Mouse (Mus musculus) urinary bladder, postnatal 4 days (tissue): ENCODE results near the gene Tpcn2.

Experiments used
- DNase-seq, 2 experiments: peaks; one replicate each; pipeline ENCODE4 v3.0.0; 2021 to 2022; ENCODE audit warnings: low spot score in 2 of 2

The Tpcn2 gene

DNA sequence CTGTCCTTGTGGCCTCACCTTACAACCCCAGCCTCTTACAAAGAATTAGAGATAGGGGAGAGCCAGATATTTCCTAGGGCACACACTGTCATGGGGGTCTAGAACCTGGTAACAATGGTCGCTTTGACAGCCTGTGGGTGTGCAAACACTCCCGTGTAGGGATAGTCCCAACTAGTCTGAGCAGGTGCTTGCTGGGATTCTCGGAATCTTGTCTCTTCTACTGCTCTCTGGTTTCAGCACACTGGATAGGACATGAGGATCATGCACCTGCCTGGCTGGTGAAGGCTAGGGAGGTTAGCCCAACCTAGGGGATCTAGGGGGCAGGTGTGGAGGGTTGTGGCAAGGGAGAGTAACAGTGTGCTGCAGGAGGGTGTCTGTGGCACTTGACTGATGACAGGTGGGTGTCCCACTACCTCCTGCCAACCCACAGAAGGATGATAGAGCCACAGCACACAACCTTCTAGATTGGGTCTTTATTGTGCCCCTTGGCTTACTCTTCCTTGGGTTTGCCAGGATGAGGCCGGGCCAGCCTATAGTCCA, 78.4 kb downstream of the Tpcn2 start:
- DNase-seq = no peak

DNA sequence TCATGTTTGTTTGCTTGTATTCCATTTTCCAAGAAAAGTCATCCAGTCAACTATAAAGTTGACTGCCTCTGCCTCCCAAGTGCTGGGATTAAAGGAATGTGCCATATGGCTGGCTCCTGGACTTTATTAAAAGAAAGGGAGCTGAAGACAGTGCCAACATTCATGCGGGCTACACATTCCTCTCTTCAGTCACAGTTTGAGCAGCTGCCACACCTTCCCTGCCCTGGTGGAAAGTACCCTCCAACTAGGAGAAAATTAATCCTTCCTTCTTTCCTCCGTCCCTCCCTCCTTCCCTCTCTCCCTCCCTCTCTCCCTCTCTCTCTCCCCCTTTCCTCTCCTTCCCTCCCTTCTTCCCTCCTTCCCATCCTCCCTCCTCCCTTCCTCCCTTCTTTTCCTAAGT, 84.1 kb downstream of the Tpcn2 start:
- DNase-seq = no peak

DNA sequence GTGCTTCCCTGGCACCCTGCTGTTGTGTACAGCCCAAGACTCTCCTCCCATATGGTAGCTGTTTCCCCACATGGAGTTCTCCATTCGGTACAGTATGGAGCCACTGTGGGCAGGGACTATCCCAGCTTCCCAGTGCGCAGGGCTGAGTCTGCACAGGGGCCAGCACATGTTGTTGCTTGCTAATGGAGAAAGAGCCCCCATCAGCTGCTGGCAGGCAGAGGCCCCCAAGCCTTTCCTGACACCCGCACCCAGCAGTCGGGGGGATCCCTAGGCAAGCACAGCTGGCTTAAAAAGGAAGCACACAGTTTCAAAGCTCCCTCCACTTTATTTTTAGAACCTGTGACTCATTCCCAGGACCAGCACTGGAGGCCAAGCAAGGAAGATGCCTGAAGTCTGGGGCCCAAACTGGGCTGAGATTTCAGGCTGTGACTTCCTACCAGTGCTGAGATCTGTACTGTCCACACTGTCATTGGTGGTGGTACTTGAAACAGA, 85.5 kb downstream of the Tpcn2 start:
- DNase-seq = no peak

DNA sequence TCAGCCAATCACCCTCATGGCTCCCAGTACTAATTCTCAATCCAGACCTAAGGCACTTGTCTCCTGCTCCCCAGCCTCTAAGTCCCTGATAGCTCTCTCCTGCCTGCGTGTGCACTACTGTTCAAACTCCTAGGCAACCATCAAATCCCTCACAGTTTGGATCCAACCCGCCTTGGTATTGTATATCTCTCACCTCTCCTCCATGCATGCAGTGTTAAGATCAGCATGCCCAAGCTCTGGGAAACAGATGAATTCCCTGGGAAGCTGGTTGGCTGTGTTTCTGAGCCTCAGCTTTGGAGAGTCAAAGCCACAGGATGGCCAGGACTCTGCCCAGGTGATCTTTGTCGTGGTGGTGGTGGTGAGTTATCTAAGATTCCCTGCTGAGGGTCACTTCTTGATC, 86.1 kb downstream of the Tpcn2 start:
- DNase-seq = no peak

DNA sequence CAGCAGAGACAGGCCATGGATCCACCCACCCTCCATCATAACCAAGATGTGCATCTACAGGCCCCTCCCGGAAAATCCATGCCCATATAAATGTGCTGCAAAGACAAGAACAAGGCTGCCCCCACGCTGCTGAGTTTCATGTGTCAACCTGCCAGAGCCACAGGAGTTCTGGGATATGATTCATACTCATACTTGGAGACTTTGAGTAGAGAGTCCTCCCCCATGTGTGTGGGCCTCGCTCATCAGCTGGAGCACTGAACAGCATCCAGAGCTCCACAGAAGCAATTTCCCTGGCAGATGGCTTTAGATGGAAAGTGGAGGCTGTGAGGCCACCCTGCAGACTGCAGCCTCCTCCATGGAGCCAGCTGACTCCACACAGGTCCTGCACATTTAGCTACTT, 86.8 kb downstream of the Tpcn2 start:
- DNase-seq = no peak

DNA sequence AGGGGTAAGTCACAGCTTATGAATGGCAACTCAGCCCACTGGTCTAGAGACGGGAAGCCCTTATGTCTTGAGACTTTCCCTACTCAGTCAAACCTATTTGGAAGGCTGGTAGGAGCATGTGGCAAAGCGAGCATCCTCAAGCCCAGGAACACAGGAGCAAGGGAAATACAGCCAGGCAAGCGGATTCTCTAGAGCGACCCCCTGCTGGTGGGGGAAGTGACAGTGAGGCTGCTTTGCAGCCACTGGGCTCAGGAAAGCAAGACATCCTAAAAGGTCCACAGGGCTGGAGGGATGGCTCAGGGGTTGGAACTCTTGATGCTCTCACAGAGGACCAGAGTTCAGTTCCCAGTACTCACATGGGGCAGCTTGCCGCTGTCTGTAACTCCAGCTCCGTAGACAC, 87.5 kb downstream of the Tpcn2 start:
- DNase-seq = no peak

DNA sequence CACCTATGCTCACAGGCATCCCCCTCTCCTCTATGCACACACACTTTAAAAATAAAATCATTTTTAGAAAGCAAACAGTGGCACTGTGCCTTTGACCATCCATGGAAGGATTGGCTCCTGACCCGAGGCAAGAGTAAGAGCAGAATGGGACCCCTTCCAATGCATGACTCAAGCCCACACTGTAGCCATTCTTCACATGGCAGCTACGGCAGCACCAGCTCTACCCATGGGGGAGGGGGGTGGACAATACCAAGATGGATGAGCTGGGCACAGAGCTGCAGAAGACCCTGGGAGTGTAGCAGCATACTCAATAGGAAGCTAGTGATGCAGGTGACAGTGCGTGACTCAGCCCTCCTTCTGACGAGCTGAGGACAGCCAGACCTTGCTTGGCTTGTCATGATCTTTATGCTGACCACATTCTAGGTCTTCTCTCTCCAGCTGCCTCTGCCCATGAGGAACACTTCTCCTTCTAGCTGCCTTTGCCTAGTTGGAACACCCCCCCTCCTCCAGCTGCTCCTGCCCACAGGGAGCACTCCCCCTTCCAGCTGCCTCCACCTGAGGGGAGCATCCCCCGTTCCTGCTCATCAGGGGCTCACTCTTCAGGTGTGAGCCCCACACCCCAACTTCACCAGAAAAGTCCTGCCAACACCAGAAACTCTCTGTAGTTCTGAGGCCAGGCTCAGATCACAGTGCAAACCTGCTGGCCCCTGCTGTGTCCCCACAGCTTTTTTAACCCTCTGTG, 88.5 kb downstream of the Tpcn2 start:
- DNase-seq = no peak

DNA sequence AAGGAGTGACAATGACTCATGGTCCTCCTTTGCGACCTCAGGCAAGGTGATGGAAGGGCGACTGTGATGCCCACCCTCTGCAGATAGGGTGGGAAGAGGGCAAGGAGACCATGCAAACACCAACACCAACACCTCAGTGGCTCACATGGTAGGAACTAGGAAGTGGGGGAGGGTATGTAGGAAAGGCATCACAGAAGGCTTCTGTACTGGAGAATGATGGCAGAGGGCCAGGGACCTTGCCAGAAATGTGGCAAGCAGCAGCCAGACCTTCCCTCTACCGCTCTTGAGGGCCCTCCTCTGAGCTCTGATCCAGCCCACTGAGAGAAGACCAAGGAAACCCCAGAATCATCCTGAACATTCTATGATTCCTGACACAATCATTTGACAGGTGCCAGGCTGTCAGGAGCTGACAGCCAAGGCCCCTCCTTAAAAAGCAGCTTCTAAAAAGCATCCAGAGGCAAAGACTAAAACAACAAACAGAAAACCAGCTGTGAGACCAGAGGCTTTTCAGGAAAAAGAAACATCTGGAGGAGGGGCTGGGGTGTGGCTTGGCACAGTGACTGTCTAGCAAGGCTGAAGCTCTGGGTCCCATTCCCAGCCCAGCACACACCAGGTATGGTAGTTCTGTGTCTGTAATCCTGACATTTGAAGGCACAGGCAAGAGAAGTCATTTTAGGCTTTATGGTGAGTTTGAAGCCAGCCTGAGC, 89.2 kb downstream of the Tpcn2 start:
- DNase-seq = peak; percentile 54 to 73

DNA sequence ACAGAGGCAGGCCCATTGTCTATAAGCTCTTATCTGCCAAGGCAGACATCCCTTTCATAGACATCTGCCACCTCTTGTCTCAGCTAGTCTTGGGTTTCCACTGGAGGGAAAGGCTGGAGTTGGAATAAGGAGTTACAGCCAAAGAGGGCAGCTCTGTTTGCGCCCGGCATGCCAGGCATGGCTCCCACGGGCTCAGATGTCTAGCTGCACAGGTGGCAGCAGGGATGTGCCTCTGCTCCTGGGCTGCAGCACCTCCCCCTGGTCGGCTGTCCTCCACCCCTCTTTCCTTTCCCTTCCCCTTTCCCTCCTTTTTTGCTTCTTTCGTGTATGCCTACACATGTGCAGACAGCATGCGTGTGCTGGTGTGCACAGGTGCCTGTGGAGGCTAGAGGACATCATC, 91.0 kb downstream of the Tpcn2 start:
- no peak for DNase-seq

DNA sequence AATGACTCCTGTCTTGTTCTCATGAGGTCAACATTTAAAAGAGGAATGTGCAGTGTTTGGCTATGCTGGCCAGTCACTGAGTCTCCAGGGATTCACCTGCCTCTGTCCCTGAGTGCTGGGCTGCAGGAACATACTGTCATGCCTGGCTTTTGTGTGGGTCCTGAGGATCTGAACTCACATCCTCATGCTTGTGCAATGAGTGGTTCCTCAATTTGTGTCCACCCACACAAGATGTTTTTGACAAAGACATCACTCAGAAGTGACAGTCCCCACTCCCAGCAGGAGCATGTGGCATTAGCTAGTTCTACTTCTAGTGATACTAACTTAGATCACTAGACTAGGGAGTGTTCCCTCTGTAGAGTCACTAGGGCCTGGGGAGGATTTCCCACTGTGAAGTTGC, 93.3 kb downstream of the Tpcn2 start:
- DNase-seq = no peak

DNA sequence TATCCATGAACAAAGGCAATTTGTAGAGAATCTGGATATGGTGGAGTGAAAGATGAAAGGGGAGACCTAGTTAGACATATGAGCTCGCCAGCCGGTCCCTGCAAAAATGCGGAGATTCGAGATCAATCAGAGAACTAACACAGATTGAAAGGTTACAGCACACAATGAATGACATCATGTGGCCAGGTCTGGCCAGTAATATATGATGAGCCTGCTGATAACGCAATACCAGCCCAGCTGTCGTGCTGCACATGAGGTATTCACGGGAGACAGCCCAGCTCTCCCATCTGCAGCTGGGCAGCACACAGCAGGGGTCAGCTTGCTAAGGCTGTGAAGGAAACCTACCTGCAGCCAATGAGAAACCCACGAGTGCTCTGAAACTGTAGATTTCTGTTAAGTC, 94.5 kb downstream of the Tpcn2 start:
- no peak for DNase-seq

DNA sequence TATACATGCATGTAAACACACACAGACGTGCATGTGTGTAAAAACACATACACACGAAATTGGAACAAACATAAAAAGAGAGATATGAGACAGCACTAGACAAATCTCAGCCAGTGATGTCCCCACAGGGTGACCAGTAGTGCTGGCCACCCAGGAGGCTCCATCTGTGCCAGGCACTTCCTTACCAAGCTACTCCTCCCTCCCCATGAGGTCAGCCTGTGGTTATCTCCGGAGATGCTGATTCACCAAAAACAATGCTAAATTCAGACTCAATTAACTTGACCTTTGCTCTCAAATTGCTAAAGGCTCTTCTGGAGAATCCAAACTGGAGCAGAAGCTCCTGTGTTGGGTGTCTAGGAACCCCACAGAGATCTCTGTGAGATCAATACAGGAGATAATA, 96.0 kb downstream of the Tpcn2 start:
- no peak for DNase-seq

DNA sequence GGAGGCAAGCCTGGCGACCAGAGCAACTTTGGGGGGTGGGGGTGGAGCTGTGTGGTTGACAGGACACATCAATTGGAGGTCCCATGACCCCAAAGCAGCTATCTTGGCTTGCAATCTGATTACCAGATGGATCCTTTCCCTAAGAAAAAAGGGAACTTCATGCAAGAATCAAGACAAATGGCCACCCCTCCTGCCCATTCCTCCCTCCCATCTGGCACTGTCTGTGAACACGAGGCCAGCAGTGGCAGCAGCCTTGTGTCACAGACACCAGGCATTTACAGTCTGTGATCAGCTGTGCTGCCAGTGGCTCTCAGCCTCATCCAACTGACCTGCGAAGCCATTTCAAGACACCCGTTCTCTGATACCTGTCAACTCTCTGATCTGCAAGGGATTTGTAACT, 101.4 kb downstream of the Tpcn2 start:
- DNase-seq = no peak

DNA sequence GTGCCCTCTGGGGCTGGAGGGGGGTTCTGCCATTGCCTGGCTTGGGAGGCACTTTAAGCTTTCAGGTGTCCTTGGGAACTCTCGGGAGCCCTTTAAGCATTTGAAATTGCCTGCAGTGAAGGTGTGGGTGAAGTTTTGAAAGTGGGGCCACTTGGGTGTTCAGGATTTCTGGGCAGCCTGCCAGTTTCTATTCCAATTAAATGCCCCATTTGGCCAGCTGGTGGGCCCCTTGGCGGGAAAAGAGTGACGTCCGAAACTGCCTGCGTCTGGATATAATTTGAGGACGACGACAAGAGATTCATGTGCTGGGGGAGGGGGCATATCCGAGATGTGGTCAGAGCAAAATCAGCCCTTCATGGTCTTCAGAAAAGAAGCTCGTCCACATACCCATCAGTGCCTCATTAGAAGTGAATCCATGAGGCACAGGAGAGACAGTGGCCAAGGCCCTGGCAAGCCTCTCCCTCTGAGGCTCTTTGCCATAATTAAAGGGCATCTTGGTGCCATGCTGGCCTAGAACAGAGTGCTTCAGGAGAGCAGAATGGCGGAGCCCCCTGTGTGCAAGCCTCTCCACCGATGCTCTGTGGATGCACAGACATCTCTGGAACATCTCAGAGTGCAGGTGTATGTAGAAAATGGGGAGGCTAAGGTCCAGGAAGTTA, 102.3 kb downstream of the Tpcn2 start:
- DNase-seq = no peak

DNA sequence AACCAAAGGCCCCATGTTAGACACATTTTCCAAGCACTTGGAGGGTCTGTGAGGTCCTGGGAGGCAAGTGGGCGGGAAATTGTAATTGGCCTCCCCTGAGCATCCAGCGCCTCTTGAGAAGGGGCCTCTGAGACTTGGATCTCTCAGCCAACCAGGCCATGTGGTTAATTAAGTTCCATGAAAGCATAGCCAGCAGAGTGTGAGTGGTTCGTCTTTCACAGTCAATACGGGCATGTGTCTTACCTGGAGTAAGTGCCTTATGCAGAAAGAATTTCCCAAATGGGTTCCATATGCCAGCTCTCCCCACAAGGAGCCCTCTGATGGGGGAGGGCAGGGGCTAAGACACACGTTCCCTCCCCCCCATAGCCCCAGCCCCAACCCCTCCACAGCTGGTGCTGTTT, 104.1 kb downstream of the Tpcn2 start:
- DNase-seq = no peak

DNA sequence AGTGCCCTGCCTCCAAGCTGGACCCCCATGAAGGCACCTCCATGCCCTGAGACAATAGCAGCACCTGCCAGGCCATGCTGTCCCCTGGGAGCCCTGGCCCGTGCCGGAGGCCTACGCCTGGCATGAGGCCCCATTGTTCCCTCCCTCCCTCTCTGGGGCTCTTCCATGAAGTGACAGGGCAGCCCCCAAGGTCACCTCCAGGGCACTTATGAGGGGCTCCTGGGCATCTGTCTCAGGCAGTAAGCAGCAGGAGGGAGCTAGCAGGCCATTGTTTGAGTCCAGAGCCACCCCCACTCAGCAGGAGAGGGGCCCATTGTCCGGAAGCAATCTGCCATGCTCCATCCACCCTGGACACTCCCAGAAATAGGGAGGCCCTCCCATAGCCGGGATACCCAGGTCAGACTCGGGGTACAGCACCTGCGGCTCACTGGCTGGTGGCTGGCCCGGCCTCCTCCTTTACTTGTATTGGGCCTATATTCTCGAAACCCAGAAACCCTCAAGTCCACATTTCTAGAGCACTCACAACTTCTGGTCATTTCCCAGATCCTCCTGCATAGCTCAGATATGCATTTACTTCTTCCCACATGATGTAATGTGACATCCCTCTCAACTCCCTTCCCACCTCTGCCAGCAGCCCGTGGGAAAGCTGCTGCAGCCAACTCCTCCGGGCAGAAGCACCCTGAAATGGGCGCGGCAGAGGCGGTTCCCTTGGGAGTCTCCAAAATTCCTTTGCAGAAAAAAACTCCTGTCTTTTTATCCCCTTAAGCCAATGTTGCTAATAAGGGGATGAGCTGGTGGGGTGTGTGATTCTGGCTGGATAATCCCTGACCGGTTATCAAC, 106.8 kb downstream of the Tpcn2 start:
- DNase-seq = no peak

DNA sequence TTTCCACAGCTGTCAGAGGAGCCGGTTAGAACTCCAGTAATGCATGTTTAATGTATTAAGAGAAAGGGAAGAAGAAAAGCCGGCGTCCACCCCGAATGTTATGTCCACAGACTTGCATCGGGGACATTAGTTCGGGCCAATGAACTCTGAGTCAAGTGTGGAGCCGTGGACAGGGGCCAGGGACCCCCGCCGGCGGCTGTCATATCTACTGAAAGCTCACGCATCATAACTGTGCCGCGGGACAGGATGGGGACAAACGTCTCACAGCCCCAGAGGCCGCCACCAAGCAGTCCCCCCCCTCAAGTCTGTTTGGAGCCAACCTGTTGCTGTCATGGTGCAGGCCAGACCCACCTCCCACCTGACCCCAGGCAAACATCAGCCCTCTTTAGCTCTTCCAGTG, 110.2 kb downstream of the Tpcn2 start:
- DNase-seq = no peak

DNA sequence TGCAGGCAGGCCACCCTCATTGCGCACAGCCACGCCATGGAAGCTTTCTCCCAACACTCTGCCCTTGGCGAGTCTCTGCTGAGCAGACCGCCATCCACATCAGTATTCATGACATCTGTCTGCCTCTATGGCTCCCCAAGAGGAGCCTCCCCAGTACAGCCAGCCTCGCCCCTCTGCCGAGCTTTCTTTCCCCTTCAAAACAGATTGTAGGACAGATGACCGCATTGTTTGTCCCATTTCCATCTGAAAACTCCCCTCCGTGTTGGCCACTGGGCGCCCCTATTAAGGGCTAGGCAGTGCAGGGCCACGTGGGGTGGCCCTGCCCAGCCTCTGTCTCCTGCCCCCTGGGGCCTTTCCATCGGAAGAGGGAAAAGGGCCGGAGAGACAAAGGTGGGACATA, 110.7 kb downstream of the Tpcn2 start:
- no peak for DNase-seq

DNA sequence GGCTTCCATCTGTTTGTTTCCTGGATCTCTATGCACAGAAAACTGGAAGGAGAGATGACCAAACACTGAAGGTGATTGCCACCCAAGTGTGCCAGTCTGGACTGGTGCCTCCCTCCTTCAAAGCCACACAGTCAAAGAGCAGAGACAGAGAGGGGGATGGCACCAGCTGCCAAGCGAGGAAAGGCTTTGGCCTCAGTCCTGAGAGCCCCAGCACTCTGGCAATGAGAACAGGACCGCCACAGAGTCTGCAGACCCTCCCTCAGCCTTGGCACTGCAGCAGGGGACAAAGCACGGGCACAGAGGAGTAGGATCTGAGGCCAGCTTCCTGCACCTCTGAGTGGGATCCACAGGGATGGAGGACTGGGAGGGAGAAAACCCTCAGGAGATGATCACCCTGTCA, 114.1 kb downstream of the Tpcn2 start:
- DNase-seq = no peak

DNA sequence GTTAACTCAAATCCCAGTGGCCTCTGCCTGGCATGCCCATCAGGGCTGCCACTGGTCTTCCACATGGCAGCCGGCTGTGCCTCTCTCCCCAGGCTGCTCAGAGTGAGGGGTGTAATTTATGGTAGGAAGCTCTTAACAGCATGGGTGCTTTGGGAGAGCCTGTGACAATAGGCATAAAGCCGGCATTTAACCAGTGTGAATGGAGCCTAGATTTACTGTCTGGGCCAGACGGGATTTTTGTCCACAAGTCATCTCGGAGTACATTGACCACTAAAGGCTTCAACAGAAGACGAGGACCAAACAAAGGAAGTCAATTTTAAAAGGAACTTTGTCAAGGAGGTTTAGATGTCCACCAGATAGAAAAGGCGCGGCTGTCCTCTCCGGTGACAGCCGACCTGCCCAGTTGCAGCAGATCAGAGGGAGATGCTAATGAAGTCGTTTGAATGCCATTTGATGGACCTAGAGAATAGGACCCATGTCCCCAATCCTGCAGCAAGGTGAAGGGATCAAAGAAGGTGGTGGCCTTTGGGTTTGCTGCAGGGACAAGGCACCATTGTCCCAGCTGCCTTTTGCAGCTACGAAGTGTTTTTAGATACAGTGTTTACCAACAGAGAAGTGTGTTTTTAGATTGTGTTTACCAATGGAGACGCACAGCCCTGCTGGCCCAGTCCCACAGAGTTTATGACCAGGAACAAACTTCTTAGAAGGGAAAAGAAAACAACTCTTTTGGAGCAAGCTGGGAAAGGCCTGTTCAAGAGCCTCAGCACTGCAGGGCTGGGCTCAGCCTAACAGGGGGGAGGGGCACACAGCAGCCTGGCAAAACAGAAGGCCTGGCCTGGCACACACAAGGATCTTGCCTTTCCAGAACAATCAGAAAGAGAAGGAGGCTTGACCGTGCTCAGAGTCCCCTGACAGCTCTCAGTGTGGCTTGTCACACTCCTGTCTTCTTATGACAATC, 124.2 kb downstream of the Tpcn2 start:
- DNase-seq = peak in 1 of 2 experiments; percentile 35

DNA sequence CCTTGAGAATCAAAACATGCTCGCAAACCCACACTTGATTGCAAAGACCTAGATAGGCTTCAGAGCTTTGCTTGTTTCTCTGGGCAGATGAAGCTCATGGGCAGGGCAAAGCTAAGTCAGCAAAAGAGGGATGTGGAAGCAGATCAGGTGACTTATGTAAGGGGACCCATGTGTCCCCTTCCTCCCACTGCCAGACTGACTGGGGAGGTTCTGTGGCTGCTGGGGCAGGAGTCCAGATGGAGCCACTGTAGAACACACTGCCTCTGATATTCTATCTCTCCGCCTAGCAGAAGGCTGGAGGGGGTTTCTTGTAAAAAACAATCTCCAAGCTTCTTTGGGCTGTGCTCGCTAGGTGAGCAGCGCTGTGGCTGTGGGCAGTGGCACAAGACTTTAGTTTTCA, 128.1 kb downstream of the Tpcn2 start:
- no peak for DNase-seq
